Mouse (Mus musculus): ENCODE data around the gene Numa1. TPM values are rescaled to one million over a fixed set of nuclear protein-coding genes. Genes with fewer than 3 reads are reported as not detected.
"Not testable (repeated sequence)": the region's sequence is repeated elsewhere in the genome, so short reads cannot be mapped to it uniquely, and the experiment has no call there.

Gene Numa1
- total RNA-seq, 1 experiment = 91.0 TPM

- no peak overlapping the region for H3K4me3 ChIP-seq (ENCODE audit: insufficient read depth in 1 of 2, low read depth in 1 of 2, low read length in 2 of 2, poor library complexity in 1 of 2, severe bottlenecking in 1 of 2)
- H3K36me3 ChIP-seq (ENCODE audit: control insufficient read depth, insufficient read depth, low read length, poor library complexity, severe bottlenecking) = peaks cover 17% of the 10 kb centered on the region
- in situ Hi-C loops (cut with MboI; ENCODE audit: low sequenced_read_pairs in 2 of 2, unreplicated experiment in 2 of 2) = no loop called here
- DNase-seq (ENCODE audit: low read depth, low spot score) = no peak
- TF ChIP-seq ZNF384 (IDR thresholded peaks at IDR 0.05; ENCODE audit: low read depth, low read length) = no peak
- peak; percentile 98 for TF ChIP-seq MAFK (IDR thresholded peaks at IDR 0.05; ENCODE audit: insufficient read depth, low read depth, low read length)
- H3K27ac ChIP-seq (ENCODE audit: insufficient read depth, low read depth, low read length, poor library complexity, severe bottlenecking) = no peak overlapping the region
- H3K9me3 ChIP-seq (ENCODE audit: control insufficient read depth, insufficient read depth, low read depth, low read length) = no peaks in the 10 kb centered on the region
- peaks cover 5 to 9% of the 10 kb centered on the region in 2 experiments; a peak in 3 of 4 replicates for H3K4me1 ChIP-seq (ENCODE audit: control insufficient read depth in 2 of 2, insufficient read depth in 2 of 2, low read length in 2 of 2, poor library complexity in 1 of 2)
- H3K9ac ChIP-seq (ENCODE audit: insufficient read depth, low read depth, low read length, poor library complexity, severe bottlenecking) = no peak overlapping the region
Observed at GRCm38 (mm10) chr7:102025187-102026119, 91.5 kb downstream of the Numa1 start.

- H3K4me3 ChIP-seq (ENCODE audit: insufficient read depth in 1 of 2, low read depth in 1 of 2, low read length in 2 of 2, poor library complexity in 1 of 2, severe bottlenecking in 1 of 2) = no peak overlapping the region
- H3K4me1 ChIP-seq (ENCODE audit: control insufficient read depth in 2 of 2, insufficient read depth in 2 of 2, low read length in 2 of 2, poor library complexity in 1 of 2) = no peaks in the 10 kb centered on the region
- no peak for DNase-seq (ENCODE audit: low read depth, low spot score)
- no peak overlapping the region for H3K9ac ChIP-seq (ENCODE audit: insufficient read depth, low read depth, low read length, poor library complexity, severe bottlenecking)
- peaks cover 22% of the 10 kb centered on the region for H3K36me3 ChIP-seq (ENCODE audit: control insufficient read depth, insufficient read depth, low read length, poor library complexity, severe bottlenecking)
- H3K9me3 ChIP-seq (ENCODE audit: control insufficient read depth, insufficient read depth, low read depth, low read length) = no peaks in the 10 kb centered on the region
- H3K27ac ChIP-seq (ENCODE audit: insufficient read depth, low read depth, low read length, poor library complexity, severe bottlenecking) = no peak overlapping the region
- in situ Hi-C loops (cut with MboI; ENCODE audit: low sequenced_read_pairs in 2 of 2, unreplicated experiment in 2 of 2) = no loop called here
- no peak for TF ChIP-seq CHD2 (IDR thresholded peaks at IDR 0.05; ENCODE audit: low read depth, low read length)
- TF ChIP-seq ZC3H11A (IDR thresholded peaks at IDR 0.05; ENCODE audit: borderline replicate concordance, low read depth, low read length) = peak; percentile 27; the same call in 1 of the 2 replicates
- TF ChIP-seq MAFK (IDR thresholded peaks at IDR 0.05; ENCODE audit: insufficient read depth, low read depth, low read length) = no peak
- TF ChIP-seq ZNF384 (IDR thresholded peaks at IDR 0.05; ENCODE audit: low read depth, low read length) = no peak
Observed at GRCm38 (mm10) chr7:102034904-102035303, 101.0 kb downstream of the Numa1 start.

DNA sequence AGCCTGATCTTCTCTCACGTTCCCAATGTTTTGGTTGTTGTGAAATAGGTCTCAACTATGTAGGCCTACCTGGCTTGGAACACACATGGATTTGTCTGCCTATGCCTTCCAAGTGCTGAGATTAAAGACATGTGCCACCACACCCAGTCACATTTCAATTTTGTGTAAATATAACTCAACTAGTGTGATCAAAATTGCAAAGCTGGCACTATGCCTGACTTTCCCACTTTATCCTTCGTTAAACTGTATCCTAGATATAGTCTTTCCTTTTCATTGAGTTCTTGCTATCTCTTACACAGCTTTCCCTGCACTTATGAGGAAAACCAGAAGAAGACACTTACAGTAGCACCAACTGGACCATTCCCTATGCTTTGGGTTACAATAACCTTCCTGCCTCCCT lies 101.6 kb downstream of the Numa1 start:
- DNase-seq (ENCODE audit: low read depth, low spot score) = no peak
- H3K36me3 ChIP-seq (ENCODE audit: control insufficient read depth, insufficient read depth, low read length, poor library complexity, severe bottlenecking) = peaks cover 20% of the 10 kb centered on the region
- in situ Hi-C loops (cut with MboI; ENCODE audit: low sequenced_read_pairs in 2 of 2, unreplicated experiment in 2 of 2) = no loop called here
- H3K27ac ChIP-seq (ENCODE audit: insufficient read depth, low read depth, low read length, poor library complexity, severe bottlenecking) = no peak overlapping the region
- H3K9ac ChIP-seq (ENCODE audit: insufficient read depth, low read depth, low read length, poor library complexity, severe bottlenecking) = no peak overlapping the region
- no peak for TF ChIP-seq CHD2 (IDR thresholded peaks at IDR 0.05; ENCODE audit: low read depth, low read length)
- TF ChIP-seq ZC3H11A (IDR thresholded peaks at IDR 0.05; ENCODE audit: borderline replicate concordance, low read depth, low read length) = no peak
- no peaks in the 10 kb centered on the region for H3K9me3 ChIP-seq (ENCODE audit: control insufficient read depth, insufficient read depth, low read depth, low read length)
- H3K4me1 ChIP-seq (ENCODE audit: control insufficient read depth in 2 of 2, insufficient read depth in 2 of 2, low read length in 2 of 2, poor library complexity in 1 of 2) = no peaks in the 10 kb centered on the region
- no peak overlapping the region for H3K4me3 ChIP-seq (ENCODE audit: insufficient read depth in 1 of 2, low read depth in 1 of 2, low read length in 2 of 2, poor library complexity in 1 of 2, severe bottlenecking in 1 of 2)

DNA sequence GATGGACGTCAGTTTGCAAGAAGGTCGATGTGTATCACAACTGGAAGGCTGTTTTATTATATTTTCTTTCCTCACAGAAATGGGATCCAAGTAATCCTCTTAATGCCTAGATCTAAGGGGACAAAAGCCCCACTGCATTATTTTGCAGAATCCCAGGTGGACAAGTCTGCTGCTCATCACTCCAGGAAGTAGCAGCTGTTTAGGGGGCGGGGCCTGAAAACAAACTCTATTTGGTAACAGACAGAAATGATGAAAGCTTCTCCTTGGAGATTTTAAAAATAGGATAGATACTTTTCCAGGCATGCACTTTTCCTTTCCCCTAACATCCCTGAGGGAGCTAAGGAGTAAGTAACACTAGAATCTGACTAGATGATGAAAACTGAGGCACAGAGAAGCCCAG lies 103.4 kb downstream of the Numa1 start:
- H3K4me1 ChIP-seq (ENCODE audit: control insufficient read depth in 2 of 2, insufficient read depth in 2 of 2, low read length in 2 of 2, poor library complexity in 1 of 2) = no peaks in the 10 kb centered on the region
- TF ChIP-seq ZC3H11A (IDR thresholded peaks at IDR 0.05; ENCODE audit: borderline replicate concordance, low read depth, low read length) (no peak), CHD2 (IDR thresholded peaks at IDR 0.05; ENCODE audit: low read depth, low read length) (no peak), HCFC1 (IDR thresholded peaks at IDR 0.05; ENCODE audit: borderline replicate concordance, insufficient read depth, low read length) (no peak), ZNF384 (IDR thresholded peaks at IDR 0.05; ENCODE audit: low read depth, low read length) (no peak), MAFK (IDR thresholded peaks at IDR 0.05; ENCODE audit: insufficient read depth, low read depth, low read length) (no peak)
- no peaks in the 10 kb centered on the region for H3K9me3 ChIP-seq (ENCODE audit: control insufficient read depth, insufficient read depth, low read depth, low read length)
- DNase-seq (ENCODE audit: low read depth, low spot score) = no peak
- H3K36me3 ChIP-seq (ENCODE audit: control insufficient read depth, insufficient read depth, low read length, poor library complexity, severe bottlenecking) = peaks cover 21% of the 10 kb centered on the region
- H3K9ac ChIP-seq (ENCODE audit: insufficient read depth, low read depth, low read length, poor library complexity, severe bottlenecking) = no peak overlapping the region
- H3K27ac ChIP-seq (ENCODE audit: insufficient read depth, low read depth, low read length, poor library complexity, severe bottlenecking) = no peak overlapping the region
- in situ Hi-C loops (cut with MboI; ENCODE audit: low sequenced_read_pairs in 2 of 2, unreplicated experiment in 2 of 2) = no loop called here
- H3K4me3 ChIP-seq (ENCODE audit: insufficient read depth in 1 of 2, low read depth in 1 of 2, low read length in 2 of 2, poor library complexity in 1 of 2, severe bottlenecking in 1 of 2) = no peak overlapping the region

DNA sequence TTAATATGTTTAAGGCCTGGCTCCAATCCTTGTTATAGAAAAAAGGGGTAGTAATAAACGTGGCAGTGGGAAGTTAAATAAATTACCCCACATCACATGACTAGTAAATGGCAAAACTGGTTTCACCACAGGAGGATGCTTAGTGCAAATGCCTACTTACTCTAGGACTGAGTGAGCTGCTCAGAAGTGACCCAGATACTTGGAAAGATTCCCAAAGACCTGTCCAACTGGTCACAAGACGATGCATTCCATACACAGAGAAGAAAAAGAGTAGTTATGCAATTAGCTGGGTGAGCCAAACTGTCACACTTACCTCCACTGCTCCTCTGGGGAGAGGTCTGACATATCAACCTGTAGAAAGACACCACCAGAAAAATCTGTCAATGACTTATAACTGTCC lies 108.4 kb downstream of the Numa1 start:
- Histone ChIP-seq H3K9ac (ENCODE audit: insufficient read depth, low read depth, low read length, poor library complexity, severe bottlenecking) (no peak overlapping the region), H3K9me3 (ENCODE audit: control insufficient read depth, insufficient read depth, low read depth, low read length) (no peaks in the 10 kb centered on the region), H3K36me3 (ENCODE audit: control insufficient read depth, insufficient read depth, low read length, poor library complexity, severe bottlenecking) (peaks cover 12% of the 10 kb centered on the region), H3K27ac (ENCODE audit: insufficient read depth, low read depth, low read length, poor library complexity, severe bottlenecking) (no peak overlapping the region), H3K4me3 (ENCODE audit: insufficient read depth in 1 of 2, low read depth in 1 of 2, low read length in 2 of 2, poor library complexity in 1 of 2, severe bottlenecking in 1 of 2) (no peak overlapping the region), H3K4me1 (ENCODE audit: control insufficient read depth in 2 of 2, insufficient read depth in 2 of 2, low read length in 2 of 2, poor library complexity in 1 of 2) (no peaks in the 10 kb centered on the region)
- TF ChIP-seq MAFK (IDR thresholded peaks at IDR 0.05; ENCODE audit: insufficient read depth, low read depth, low read length) = no peak
- TF ChIP-seq HCFC1 (IDR thresholded peaks at IDR 0.05; ENCODE audit: borderline replicate concordance, insufficient read depth, low read length) = no peak
- TF ChIP-seq ZC3H11A (IDR thresholded peaks at IDR 0.05; ENCODE audit: borderline replicate concordance, low read depth, low read length) = no peak
- TF ChIP-seq ZNF384 (IDR thresholded peaks at IDR 0.05; ENCODE audit: low read depth, low read length) = no peak
- TF ChIP-seq CHD2 (IDR thresholded peaks at IDR 0.05; ENCODE audit: low read depth, low read length) = no peak
- in situ Hi-C loops (cut with MboI; ENCODE audit: low sequenced_read_pairs in 2 of 2, unreplicated experiment in 2 of 2) = no loop called here
- DNase-seq (ENCODE audit: low read depth, low spot score) = no peak

DNA sequence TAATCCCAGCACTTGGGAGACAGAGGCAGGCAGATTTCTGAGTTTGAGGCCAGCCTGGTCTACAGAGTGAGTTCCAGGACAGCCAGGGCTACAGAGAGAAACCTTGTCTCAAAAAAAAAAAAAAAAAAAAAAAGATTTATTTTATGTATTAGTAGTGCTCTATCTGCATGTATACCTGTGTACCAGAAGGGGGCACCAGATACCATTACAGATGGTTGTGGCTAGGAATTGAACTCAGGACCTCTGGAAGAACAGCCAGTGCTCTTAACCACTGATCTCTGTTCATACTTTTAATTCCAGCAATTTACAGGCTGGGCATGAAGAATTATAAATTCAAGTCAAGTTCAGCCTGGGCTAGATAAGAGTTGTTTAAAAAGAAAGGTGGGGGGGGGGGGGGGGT lies 114.6 kb downstream of the Numa1 start:
- H3K4me1 ChIP-seq (ENCODE audit: control insufficient read depth in 2 of 2, insufficient read depth in 2 of 2, low read length in 2 of 2, poor library complexity in 1 of 2); H3K9ac ChIP-seq (ENCODE audit: insufficient read depth, low read depth, low read length, poor library complexity, severe bottlenecking); H3K9me3 ChIP-seq (ENCODE audit: control insufficient read depth, insufficient read depth, low read depth, low read length); H3K27ac ChIP-seq (ENCODE audit: insufficient read depth, low read depth, low read length, poor library complexity, severe bottlenecking); in situ Hi-C loops (cut with MboI; ENCODE audit: low sequenced_read_pairs in 2 of 2, unreplicated experiment in 2 of 2); DNase-seq (ENCODE audit: low read depth, low spot score); H3K4me3 ChIP-seq (ENCODE audit: insufficient read depth in 1 of 2, low read depth in 1 of 2, low read length in 2 of 2, poor library complexity in 1 of 2, severe bottlenecking in 1 of 2); H3K36me3 ChIP-seq (ENCODE audit: control insufficient read depth, insufficient read depth, low read length, poor library complexity, severe bottlenecking): not testable (repeated sequence)
